Mouse (Mus musculus) limb, embryonic 12.5 days (tissue): ENCODE measurements around the gene Ddx39b. TPM values are rescaled to one million over a fixed set of nuclear protein-coding genes. Genes with fewer than 3 reads are reported as not detected.

ENCODE experiments used
- ATAC-seq: fragments of 200-750 bp; cut with Nextera tagmentation; 2 replicates; pipeline ENCODE4 v1.8.0; 2017; ENCODE audit warnings: low read depth, moderate TSS enrichment; ENCODE audit not compliant: insufficient number of reproducible peaks, insufficient read depth, low FRiP score, low TSS enrichment
- H3K27ac ChIP-seq: fragments of 300-500 bp; sonication (generic); 2 replicates; pipeline ENCODE4 v1.5.1; 2016; ENCODE audit warnings: mild to moderate bottlenecking, moderate library complexity
- H3K27me3 ChIP-seq: fragments of 300-500 bp; sonication (generic); 2 replicates; pipeline ENCODE4 v1.6.1; 2016; ENCODE audit warnings: mild to moderate bottlenecking, moderate library complexity
- H3K36me3 ChIP-seq: fragments of 300-500 bp; sonication (generic); 2 replicates; pipeline ENCODE4 v1.6.1; 2016; ENCODE audit warnings: mild to moderate bottlenecking, moderate library complexity
- H3K4me1 ChIP-seq: fragments of 300-500 bp; sonication (generic); replicated peaks from 2 replicates; pipeline ENCODE4 v1.6.1; 2016
- H3K4me2 ChIP-seq: fragments of 300-500 bp; sonication (generic); 2 replicates; pipeline ENCODE4 v1.6.1; 2016; ENCODE audit warnings: mild to moderate bottlenecking, moderate library complexity
- H3K4me3 ChIP-seq: fragments of 300-500 bp; sonication (generic); replicated peaks from 2 replicates; pipeline ENCODE4 v1.5.1; 2016; ENCODE audit warnings: mild to moderate bottlenecking
- H3K9ac ChIP-seq: fragments of 300-500 bp; sonication (generic); replicated peaks from 2 replicates; pipeline ENCODE4 v1.6.1; 2016; ENCODE audit warnings: mild to moderate bottlenecking, moderate library complexity
- H3K9me3 ChIP-seq: fragments of 300-500 bp; sonication (generic); 2 replicates; pipeline ENCODE4 v1.6.1; 2016; ENCODE audit warnings: mild to moderate bottlenecking, moderate library complexity
- WGBS: fragments of 180-500 bp; shearing (Covaris S2); methylation state at CpG from one replicate; pipeline ENCODE4 v1.1.7; 2016; 5-methylcytosine and 5-hydroxymethylcytosine counted together
- polyA plus RNA-seq: library from polyadenylated mRNA; unstranded; fragments of >200 nt; fragmentation: Nextera tagmentation; extraction: Ambion mirVana; gene quantifications from 2 replicates; pipeline ENCODE4 v1.2.1, GENCODE M21; 2016

The Ddx39b gene
- polyA plus RNA-seq, 1 experiment from 2014 or later, result 638 TPM

- peaks cover 18% of the 10 kb centered on the region for H3K36me3 ChIP-seq
- H3K27me3 ChIP-seq, result no peaks in the 10 kb centered on the region
- H3K4me2 ChIP-seq, result peak within 1 kb of the TSS; percentile 84
- WGBS, result under 1% methylated on average over 35 of the region's 35 CpGs
- H3K9me3 ChIP-seq, result no peaks in the 10 kb centered on the region
- H3K9ac ChIP-seq, result peak within 1 kb of the TSS; percentile 89
- H3K4me3 ChIP-seq, result peak within 1 kb of the TSS; percentile 65
- peak within 1 kb of the TSS; percentile 97 for H3K27ac ChIP-seq
- peaks cover 28% of the 10 kb centered on the region for H3K4me1 ChIP-seq
- peak; percentile 73 for ATAC-seq
These were observed 5.7 kb upstream of the Ddx39b start, which contains the start of gene Nfkbil1 for GRCm38 (mm10) chr17:35235614-35236389. TSS of gene Nfkbil1 (minus strand) at chr17:35235792.

- WGBS, result 1% methylated on average over 18 of the region's 18 CpGs
- H3K4me2 ChIP-seq, result peak overlapping the region; percentile 84
- peak overlapping the region; percentile 89 for H3K9ac ChIP-seq
- peaks cover 12% of the 10 kb centered on the region; the same call in 1 of the 2 replicates for H3K36me3 ChIP-seq
- H3K4me3 ChIP-seq, result peak overlapping the region; percentile 65
- no peaks in the 10 kb centered on the region for H3K9me3 ChIP-seq
- H3K27ac ChIP-seq, result peak overlapping the region; percentile 97
- no peaks in the 10 kb centered on the region for H3K27me3 ChIP-seq
- ATAC-seq, result peak; percentile 44
- peaks cover 30% of the 10 kb centered on the region for H3K4me1 ChIP-seq
These were observed 5.2 kb upstream of the Ddx39b start for GRCm38 (mm10) chr17:35236390-35236746.

DNA sequence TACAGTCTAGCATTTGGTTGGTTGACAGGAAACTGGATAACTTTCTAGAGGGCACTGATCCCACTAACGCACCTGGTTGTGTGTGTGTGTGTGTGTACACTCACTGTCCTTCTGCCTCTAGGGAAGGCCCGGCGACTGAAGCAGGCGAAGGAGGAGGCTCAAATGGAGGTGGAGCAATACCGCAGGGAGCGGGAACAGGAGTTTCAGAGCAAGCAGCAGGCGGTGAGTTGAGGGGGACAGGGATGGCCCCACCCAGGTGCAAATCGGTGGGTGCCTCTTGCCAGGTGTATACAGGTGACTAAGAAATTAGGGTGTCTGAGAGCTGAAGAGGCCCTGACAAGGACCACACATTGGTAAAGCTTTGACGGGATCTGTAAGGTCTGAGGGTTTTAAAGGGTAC, 4.5 kb upstream of the Ddx39b start:
- no peak overlapping the region for H3K9ac ChIP-seq
- whole genome bisulfite sequencing, result 72% methylated on average over 9 of the region's 9 CpGs

GRCm38 (mm10) chr17:35237504-35237903, 4.0 kb upstream of the Ddx39b start:
- 83% methylated on average over 12 of the region's 12 CpGs for WGBS
- no peak for ATAC-seq
- H3K9ac ChIP-seq, result no peak overlapping the region

More for the DNA sequence above, 4.5 kb upstream of the Ddx39b start:
- Histone ChIP-seq H3K4me2 (no peak overlapping the region), H3K36me3 (peaks cover 12% of the 10 kb centered on the region; the same call in 1 of the 2 replicates), H3K4me1 (peaks cover 30% of the 10 kb centered on the region), H3K27me3 (no peaks in the 10 kb centered on the region), H3K27ac (no peak overlapping the region), H3K4me3 (no peak overlapping the region), H3K9me3 (no peaks in the 10 kb centered on the region)
- no peak for ATAC-seq

GRCm38 (mm10) chr17:35239700-35240099, 1.8 kb upstream of the Ddx39b start:
- H3K4me3 ChIP-seq, result no peak overlapping the region
- ATAC-seq, result no peak
- no peak overlapping the region for H3K27ac ChIP-seq
- peaks cover 21% of the 10 kb centered on the region for H3K36me3 ChIP-seq
- H3K4me2 ChIP-seq, result no peak overlapping the region
- peaks cover 30% of the 10 kb centered on the region for H3K4me1 ChIP-seq
- 82% methylated on average over 5 of the region's 5 CpGs for WGBS
- H3K9ac ChIP-seq, result no peak overlapping the region
- no peaks in the 10 kb centered on the region for H3K27me3 ChIP-seq
- no peaks in the 10 kb centered on the region for H3K9me3 ChIP-seq

More at GRCm38 (mm10) chr17:35237504-35237903, 4.0 kb upstream of the Ddx39b start:
- H3K27me3 ChIP-seq, result no peaks in the 10 kb centered on the region
- H3K4me3 ChIP-seq, result no peak overlapping the region
- peaks cover 28% of the 10 kb centered on the region for H3K4me1 ChIP-seq
- H3K9me3 ChIP-seq, result no peaks in the 10 kb centered on the region
- peaks cover 9% of the 10 kb centered on the region; the same call in 1 of the 2 replicates for H3K36me3 ChIP-seq
- H3K27ac ChIP-seq, result no peak overlapping the region
- no peak overlapping the region for H3K4me2 ChIP-seq

GRCm38 (mm10) chr17:35240384-35241304, 902 bp upstream of the Ddx39b start:
- Histone ChIP-seq H3K27ac (peak overlapping the region; percentile 99), H3K36me3 (peaks cover 30% of the 10 kb centered on the region), H3K27me3 (no peaks in the 10 kb centered on the region), H3K4me3 (peak overlapping the region; percentile 96), H3K4me2 (peak overlapping the region; percentile 97), H3K9ac (peak overlapping the region; percentile 100), H3K9me3 (no peaks in the 10 kb centered on the region), H3K4me1 (peaks cover 40% of the 10 kb centered on the region)
- 0 out of 2 replicates have a peak, but pooled peaks have one; percentile 2 for ATAC-seq
- 27% methylated on average over 12 of the region's 12 CpGs for WGBS

GRCm38 (mm10) chr17:35242015-35242941, 732 bp downstream of the Ddx39b start:
- Histone ChIP-seq H3K9ac (peak overlapping the region; percentile 100), H3K4me1 (peaks cover 38% of the 10 kb centered on the region), H3K9me3 (no peaks in the 10 kb centered on the region), H3K27ac (peak overlapping the region; percentile 99), H3K27me3 (no peaks in the 10 kb centered on the region), H3K4me3 (peak overlapping the region; percentile 96), H3K36me3 (peaks cover 47% of the 10 kb centered on the region), H3K4me2 (peak overlapping the region; percentile 97)
- peak; percentile 23 for ATAC-seq
- under 1% methylated on average over 54 of the region's 55 CpGs for WGBS

GRCm38 (mm10) chr17:35243086-35243485, 1.5 kb downstream of the Ddx39b start:
- H3K9ac ChIP-seq, result peak overlapping the region; percentile 100

GRCm38 (mm10) chr17:35244999-35245398, 3.5 kb downstream of the Ddx39b start:
- ATAC-seq, result no peak

More at GRCm38 (mm10) chr17:35243086-35243485, 1.5 kb downstream of the Ddx39b start:
- H3K4me1 ChIP-seq, result peaks cover 38% of the 10 kb centered on the region
- H3K36me3 ChIP-seq, result peaks cover 52% of the 10 kb centered on the region
- peak overlapping the region; percentile 96 for H3K4me3 ChIP-seq
- H3K27me3 ChIP-seq, result no peaks in the 10 kb centered on the region
- WGBS, result 10% methylated on average over 16 of the region's 16 CpGs
- ATAC-seq, result no peak
- peak overlapping the region; percentile 97 for H3K4me2 ChIP-seq
- no peaks in the 10 kb centered on the region for H3K9me3 ChIP-seq
- peak overlapping the region; percentile 99 for H3K27ac ChIP-seq

More at GRCm38 (mm10) chr17:35244999-35245398, 3.5 kb downstream of the Ddx39b start:
- Histone ChIP-seq H3K9me3 (no peaks in the 10 kb centered on the region), H3K27me3 (no peaks in the 10 kb centered on the region), H3K9ac (peak overlapping the region; percentile 100), H3K4me2 (peak overlapping the region; percentile 97), H3K4me1 (peaks cover 38% of the 10 kb centered on the region), H3K4me3 (peak overlapping the region; percentile 96), H3K36me3 (peaks cover 72% of the 10 kb centered on the region), H3K27ac (no peak overlapping the region)
- WGBS, result 84% methylated on average over 2 of the region's 2 CpGs
